Mouse (Mus musculus) left cerebral cortex, adult 8-10 months (tissue): ENCODE data around the gene Gm7849. TPM values are rescaled to one million over a fixed set of nuclear protein-coding genes. Genes with fewer than 3 reads are reported as not detected.
"Not testable (repeated sequence)": the region's sequence is repeated elsewhere in the genome, so short reads cannot be mapped to it uniquely, and the experiment has no call there.

Source experiments
- DNase-seq, 2 experiments: peaks; one replicate each; pipeline ENCODE4 v3.0.0; 2022; ENCODE audit warnings: low spot score in 2 of 2
- total RNA-seq, 4 experiments: library from RNA; stranded (reverse); gene quantifications; 2 replicates each; pipeline ENCODE4 v1.2.4; 2022

Gene Gm7849
- not detected for total RNA-seq

DNA sequence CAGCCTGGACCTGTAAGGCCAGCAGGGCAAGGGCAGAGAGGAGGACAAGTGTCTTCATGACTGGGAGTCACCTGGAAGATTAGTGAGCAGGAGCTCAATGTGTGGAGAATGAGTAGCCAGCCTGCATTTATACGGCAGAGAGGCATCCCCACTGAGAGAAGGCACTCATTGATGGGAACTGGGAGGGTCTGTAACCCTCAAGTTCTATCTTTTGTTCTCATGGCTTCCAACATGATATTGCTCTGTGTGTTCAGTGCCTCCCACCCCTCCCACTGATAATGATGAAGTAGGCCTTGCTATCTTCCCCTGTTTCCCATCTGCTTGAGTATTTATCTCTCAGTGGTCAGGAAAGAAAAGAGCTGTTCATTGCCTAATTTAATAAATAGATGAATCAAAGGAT lies at the start of gene Gm7849:
Gene Gm7849 (minus strand): TSS at position 101 of the 400 bp plus-strand sequence.
- DNase-seq = not testable (repeated sequence)

DNA sequence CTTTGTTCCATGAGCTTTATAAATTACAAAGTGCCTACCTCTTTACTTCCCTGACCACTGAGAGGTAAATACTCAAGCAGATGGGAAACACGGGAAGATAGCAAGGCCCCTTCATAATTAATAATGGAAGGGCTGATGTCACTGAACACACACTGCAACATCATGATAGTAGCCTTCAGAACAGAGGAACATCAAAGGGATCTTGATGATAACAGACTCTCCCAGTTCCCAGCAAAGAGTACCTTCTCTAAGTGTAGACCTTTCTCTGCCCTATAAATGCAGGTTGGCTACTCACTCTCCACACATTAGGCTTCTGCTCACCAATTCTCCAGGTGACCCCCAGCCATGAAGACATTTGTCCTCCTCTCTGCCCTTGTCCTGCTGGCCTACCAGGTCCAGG lies 29.2 kb downstream of the Gm7849 start, which contains the start of gene Defa36:
Gene Defa36 (plus strand): TSS at position 301 of the 400 bp plus-strand sequence.
- not testable (repeated sequence) for DNase-seq

Other genes with a start within 250 kb of the Gm7849 start
- gene Gm15292, start 206.8 kb downstream of the Gm7849 start, total RNA-seq = not detected
- not detected for gene Defa27, start 141.0 kb downstream of the Gm7849 start, total RNA-seq
- gene Defa29, start 129.5 kb downstream of the Gm7849 start, total RNA-seq = not detected
- not detected for gene Defa2, start 78.0 kb downstream of the Gm7849 start, total RNA-seq
- not detected for gene Defa33, start 64.7 kb downstream of the Gm7849 start, total RNA-seq
- not detected for gene Defa36, start 29.1 kb downstream of the Gm7849 start, total RNA-seq
- not detected for gene Defa20, start 52.7 kb upstream of the Gm7849 start, total RNA-seq
- gene Defa32, start 72.5 kb upstream of the Gm7849 start, total RNA-seq = not detected
- gene Defa37, start 108.8 kb upstream of the Gm7849 start, total RNA-seq = not detected
- gene Defa28, start 126.4 kb upstream of the Gm7849 start, total RNA-seq = not detected
- not detected for gene Gm7861, start 137.9 kb upstream of the Gm7849 start, total RNA-seq
- not detected for gene Defa26, start 161.6 kb upstream of the Gm7849 start, total RNA-seq
- gene Defa17, start 199.2 kb upstream of the Gm7849 start, total RNA-seq = not detected
- gene Defa34, start 209.2 kb upstream of the Gm7849 start, total RNA-seq = not detected
- not detected for gene AY761184, start 247.1 kb upstream of the Gm7849 start, total RNA-seq